Mouse (Mus musculus) neural tube, embryonic 12.5 days (tissue): ENCODE results near the gene Phactr3. TPM values are rescaled to one million over a fixed set of nuclear protein-coding genes. Genes with fewer than 3 reads are reported as not detected.

ENCODE experiments used
- ATAC-seq: fragments of 200-750 bp; cut with Nextera tagmentation; 2 replicates; pipeline ENCODE4 v1.8.0; 2017; ENCODE audit warnings: low read depth, mild to moderate bottlenecking, moderate TSS enrichment, moderate library complexity; ENCODE audit not compliant: low FRiP score
- H3K27ac ChIP-seq: fragments of 300-500 bp; sonication (generic); 2 replicates; pipeline ENCODE4 v1.5.1; 2016
- H3K27me3 ChIP-seq: fragments of 300-500 bp; sonication (generic); replicated peaks from 2 replicates; pipeline ENCODE4 v1.6.1; 2016; ENCODE audit warnings: mild to moderate bottlenecking
- H3K36me3 ChIP-seq: fragments of 300-500 bp; sonication (generic); 2 replicates; pipeline ENCODE4 v1.6.1; 2016; ENCODE audit warnings: mild to moderate bottlenecking
- H3K4me1 ChIP-seq: fragments of 300-500 bp; sonication (generic); 2 replicates; pipeline ENCODE4 v1.6.1; 2016
- H3K4me2 ChIP-seq: fragments of 300-500 bp; sonication (generic); replicated peaks from 2 replicates; pipeline ENCODE4 v1.6.1; 2016; ENCODE audit warnings: mild to moderate bottlenecking
- H3K4me3 ChIP-seq: fragments of 300-500 bp; sonication (generic); 2 replicates; pipeline ENCODE4 v1.5.1; 2016
- H3K9ac ChIP-seq: fragments of 300-500 bp; sonication (generic); 2 replicates; pipeline ENCODE4 v1.6.1; 2016; ENCODE audit warnings: mild to moderate bottlenecking
- H3K9me3 ChIP-seq: fragments of 300-500 bp; sonication (generic); 2 replicates; pipeline ENCODE4 v1.6.1; 2016; ENCODE audit warnings: mild to moderate bottlenecking
- WGBS: fragments of 180-500 bp; shearing (Covaris S2); methylation state at CpG from one replicate; pipeline ENCODE4 v1.1.7; 2016; 5-methylcytosine and 5-hydroxymethylcytosine counted together
- polyA plus RNA-seq: library from polyadenylated mRNA; unstranded; fragments of >200 nt; fragmentation: Nextera tagmentation; extraction: Ambion mirVana; gene quantifications from 2 replicates; pipeline ENCODE4 v1.2.1, GENCODE M21; 2016

The Phactr3 gene
- polyA plus RNA-seq, 1 experiment from 2014 or later: 21.7 TPM

GRCm38 (mm10) chr2:178165943-178166342 lies 47.2 kb downstream of the Phactr3 start:
- H3K27me3 ChIP-seq: no peaks in the 10 kb centered on the region
- H3K4me3 ChIP-seq: no peak overlapping the region
- no peaks in the 10 kb centered on the region for H3K36me3 ChIP-seq
- H3K9ac ChIP-seq: no peak overlapping the region
- no peak overlapping the region for H3K4me2 ChIP-seq
- no peak overlapping the region for H3K27ac ChIP-seq
- H3K4me1 ChIP-seq: peaks cover 12% of the 10 kb centered on the region
- H3K9me3 ChIP-seq: no peaks in the 10 kb centered on the region
- WGBS: 81% methylated on average over 10 of the region's 10 CpGs
- ATAC-seq: no peak

- no peaks in the 10 kb centered on the region for H3K36me3 ChIP-seq
- H3K4me1 ChIP-seq: peaks cover 12% of the 10 kb centered on the region; the same call in 1 of the 2 replicates
- ATAC-seq: no peak
- H3K9me3 ChIP-seq: no peaks in the 10 kb centered on the region
- H3K9ac ChIP-seq: no peak overlapping the region
- WGBS: 36% methylated on average over 8 of the region's 8 CpGs
- H3K27me3 ChIP-seq: no peaks in the 10 kb centered on the region
- H3K4me3 ChIP-seq: no peak overlapping the region
- H3K4me2 ChIP-seq: no peak overlapping the region
- H3K27ac ChIP-seq: no peak overlapping the region
Measured at GRCm38 (mm10) chr2:178169983-178170382, 51.2 kb downstream of the Phactr3 start.

DNA sequence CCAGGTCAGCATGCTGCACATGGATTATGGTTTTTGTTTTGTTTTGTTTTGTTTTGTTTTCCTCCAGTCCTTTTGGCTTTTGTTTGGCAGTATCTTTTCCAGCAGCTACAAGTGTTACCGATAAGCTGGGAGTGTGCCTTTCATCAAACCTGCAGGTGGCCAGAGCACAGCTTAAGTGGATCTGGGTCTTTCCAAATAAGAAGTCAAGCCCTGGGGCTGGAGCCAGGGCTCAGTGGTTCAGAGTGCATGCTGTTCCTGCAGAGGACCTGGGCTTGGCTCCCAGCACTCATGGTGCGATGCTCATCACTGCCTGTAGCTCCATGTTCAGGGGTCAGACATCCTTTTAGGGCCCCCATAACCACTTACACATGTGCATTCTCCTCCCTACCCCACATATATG lies 55.2 kb downstream of the Phactr3 start:
- Histone ChIP-seq H3K4me1 (peaks cover 15% of the 10 kb centered on the region), H3K36me3 (no peaks in the 10 kb centered on the region), H3K4me3 (no peak overlapping the region), H3K9me3 (no peaks in the 10 kb centered on the region), H3K9ac (no peak overlapping the region), H3K4me2 (no peak overlapping the region), H3K27ac (no peak overlapping the region), H3K27me3 (no peaks in the 10 kb centered on the region)
- no peak for ATAC-seq
- WGBS: 63% methylated on average over 2 of the region's 2 CpGs

- no peaks in the 10 kb centered on the region for H3K9me3 ChIP-seq
- WGBS: 34% methylated on average over 16 of the region's 16 CpGs
- ATAC-seq: peak; percentile 83
- H3K9ac ChIP-seq: 0 out of 2 replicates have a peak overlapping the region, but pooled peaks have one; percentile 33
- no peak overlapping the region for H3K27ac ChIP-seq
- H3K27me3 ChIP-seq: no peaks in the 10 kb centered on the region
- no peak overlapping the region for H3K4me3 ChIP-seq
- no peaks in the 10 kb centered on the region for H3K36me3 ChIP-seq
- peaks cover 4% of the 10 kb centered on the region for H3K4me1 ChIP-seq
- H3K4me2 ChIP-seq: peak overlapping the region; percentile 45
Measured at GRCm38 (mm10) chr2:178175286-178175931, 56.6 kb downstream of the Phactr3 start.

- no peak for ATAC-seq
- Histone ChIP-seq H3K36me3 (no peaks in the 10 kb centered on the region), H3K9ac (no peak overlapping the region), H3K4me1 (no peaks in the 10 kb centered on the region), H3K4me3 (no peak overlapping the region), H3K27ac (no peak overlapping the region), H3K27me3 (no peaks in the 10 kb centered on the region), H3K4me2 (no peak overlapping the region), H3K9me3 (no peaks in the 10 kb centered on the region)
- WGBS: 77% methylated on average over 5 of the region's 5 CpGs
Measured at GRCm38 (mm10) chr2:178184251-178184650, 65.5 kb downstream of the Phactr3 start.

DNA sequence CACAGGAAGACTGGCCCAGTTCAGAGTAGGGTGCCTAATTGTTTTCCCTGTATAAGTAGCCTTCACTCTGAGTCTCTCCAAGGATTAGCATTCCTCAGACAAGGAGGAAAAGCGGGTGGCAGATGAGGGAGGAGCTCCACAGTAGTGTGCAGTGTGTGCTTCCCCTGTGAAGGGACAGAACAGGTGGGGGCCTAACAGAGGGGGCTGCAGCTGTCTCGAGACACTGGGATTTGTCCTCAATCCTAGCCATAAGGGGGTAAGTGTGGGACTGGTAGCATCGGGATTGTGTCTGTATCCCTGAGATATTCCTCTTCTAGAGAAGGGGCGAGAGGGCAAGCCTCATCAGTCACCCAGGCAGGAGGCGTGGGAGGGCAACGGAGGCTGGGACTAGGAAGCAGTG lies 66.1 kb downstream of the Phactr3 start:
- Histone ChIP-seq H3K4me1 (no peaks in the 10 kb centered on the region), H3K9ac (no peak overlapping the region), H3K9me3 (no peaks in the 10 kb centered on the region), H3K4me2 (no peak overlapping the region), H3K27me3 (no peaks in the 10 kb centered on the region), H3K27ac (no peak overlapping the region), H3K4me3 (no peak overlapping the region), H3K36me3 (no peaks in the 10 kb centered on the region)
- no peak for ATAC-seq
- WGBS: 67% methylated on average over 6 of the region's 6 CpGs

- Histone ChIP-seq H3K4me3 (no peak overlapping the region), H3K27me3 (no peaks in the 10 kb centered on the region)
Measured at GRCm38 (mm10) chr2:178188988-178189387, 70.2 kb downstream of the Phactr3 start.

DNA sequence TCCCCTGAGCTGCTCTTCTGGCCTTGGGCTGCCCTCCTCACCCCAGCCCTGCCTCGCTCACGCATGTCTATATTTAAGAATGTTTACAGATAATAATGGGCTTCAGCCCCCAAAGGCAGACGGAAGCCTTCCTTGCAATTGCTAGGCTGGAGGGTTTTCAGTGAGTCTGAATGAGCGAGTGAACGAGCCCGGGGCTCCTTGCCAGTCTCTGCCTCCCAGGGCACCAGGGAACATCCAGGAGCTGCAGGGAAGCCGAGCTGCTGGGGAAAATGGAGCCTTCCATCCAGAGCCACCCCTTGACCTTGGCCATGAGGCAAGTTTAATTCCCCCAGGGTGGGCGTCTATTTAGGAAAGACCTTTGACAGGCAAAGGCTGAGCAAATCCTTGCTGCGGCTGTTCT lies 74.1 kb downstream of the Phactr3 start:
- no peak for ATAC-seq
- Histone ChIP-seq H3K27me3 (no peaks in the 10 kb centered on the region), H3K36me3 (no peaks in the 10 kb centered on the region), H3K9me3 (no peaks in the 10 kb centered on the region), H3K9ac (no peak overlapping the region), H3K4me1 (no peaks in the 10 kb centered on the region), H3K27ac (no peak overlapping the region), H3K4me3 (no peak overlapping the region), H3K4me2 (no peak overlapping the region)
- 61% methylated on average over 9 of the region's 9 CpGs for WGBS

More at GRCm38 (mm10) chr2:178188988-178189387, 70.2 kb downstream of the Phactr3 start:
- ATAC-seq: no peak
- H3K4me1 ChIP-seq: no peaks in the 10 kb centered on the region
- H3K4me2 ChIP-seq: no peak overlapping the region
- H3K9me3 ChIP-seq: no peaks in the 10 kb centered on the region
- no peaks in the 10 kb centered on the region for H3K36me3 ChIP-seq
- 67% methylated on average over 2 of the region's 2 CpGs for WGBS
- no peak overlapping the region for H3K27ac ChIP-seq
- H3K9ac ChIP-seq: no peak overlapping the region

GRCm38 (mm10) chr2:178193445-178193844 lies 74.7 kb downstream of the Phactr3 start:
- Histone ChIP-seq H3K9me3 (no peaks in the 10 kb centered on the region), H3K36me3 (no peaks in the 10 kb centered on the region), H3K27me3 (no peaks in the 10 kb centered on the region), H3K4me1 (no peaks in the 10 kb centered on the region), H3K4me3 (no peak overlapping the region), H3K27ac (no peak overlapping the region), H3K4me2 (no peak overlapping the region), H3K9ac (no peak overlapping the region)
- no peak for ATAC-seq
- WGBS: 66% methylated on average over 2 of the region's 2 CpGs

DNA sequence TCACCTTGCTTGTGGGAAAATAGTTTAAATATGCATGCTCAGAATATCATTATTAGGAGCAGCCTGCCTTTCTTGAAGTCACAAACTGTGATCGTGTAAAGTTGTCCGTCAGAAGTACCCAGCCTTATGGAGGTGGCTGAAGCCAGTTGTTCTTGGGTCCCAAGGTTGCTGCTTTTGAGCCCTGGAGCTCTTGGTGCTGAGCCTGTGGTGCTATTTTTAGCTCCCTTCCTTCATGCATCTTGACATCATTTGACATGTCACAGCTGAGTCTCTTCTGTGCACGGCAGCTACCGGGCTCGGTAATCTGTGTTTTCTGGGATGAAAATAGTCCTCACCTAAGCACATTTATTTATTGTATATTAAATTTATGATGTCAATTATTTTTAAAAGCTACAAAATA lies 76.1 kb downstream of the Phactr3 start:
- WGBS: 81% methylated on average over 5 of the region's 5 CpGs
- no peak overlapping the region for H3K9ac ChIP-seq
- H3K27me3 ChIP-seq: no peaks in the 10 kb centered on the region
- no peaks in the 10 kb centered on the region for H3K36me3 ChIP-seq
- H3K4me3 ChIP-seq: no peak overlapping the region
- no peaks in the 10 kb centered on the region for H3K9me3 ChIP-seq
- no peak for ATAC-seq
- no peak overlapping the region for H3K27ac ChIP-seq
- H3K4me1 ChIP-seq: no peaks in the 10 kb centered on the region
- no peak overlapping the region for H3K4me2 ChIP-seq

DNA sequence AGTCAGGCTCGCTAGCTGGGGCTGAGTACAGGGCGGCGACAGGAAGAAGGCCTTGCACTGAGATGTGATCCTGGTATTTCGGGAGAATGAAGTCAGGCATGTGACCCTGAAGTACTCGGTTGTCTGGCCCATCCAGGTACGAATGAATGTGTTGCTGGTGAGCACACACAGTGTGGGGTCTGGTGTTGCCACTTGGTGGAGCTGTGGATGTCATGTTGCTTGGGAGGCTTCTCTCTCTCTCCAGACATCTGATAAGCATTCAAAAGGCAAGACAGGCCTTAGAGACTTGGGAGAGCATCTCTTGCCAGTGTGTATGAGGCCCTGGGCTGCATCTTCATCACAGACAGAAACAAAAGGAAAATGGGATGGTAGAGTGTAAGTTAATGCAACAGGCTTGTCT lies 77.3 kb downstream of the Phactr3 start:
- Histone ChIP-seq H3K27me3 (no peaks in the 10 kb centered on the region), H3K36me3 (no peaks in the 10 kb centered on the region), H3K4me2 (no peak overlapping the region), H3K27ac (no peak overlapping the region), H3K9ac (no peak overlapping the region), H3K9me3 (no peaks in the 10 kb centered on the region), H3K4me3 (no peak overlapping the region), H3K4me1 (no peaks in the 10 kb centered on the region)
- ATAC-seq: no peak
- WGBS: 93% methylated on average over 6 of the region's 6 CpGs

DNA sequence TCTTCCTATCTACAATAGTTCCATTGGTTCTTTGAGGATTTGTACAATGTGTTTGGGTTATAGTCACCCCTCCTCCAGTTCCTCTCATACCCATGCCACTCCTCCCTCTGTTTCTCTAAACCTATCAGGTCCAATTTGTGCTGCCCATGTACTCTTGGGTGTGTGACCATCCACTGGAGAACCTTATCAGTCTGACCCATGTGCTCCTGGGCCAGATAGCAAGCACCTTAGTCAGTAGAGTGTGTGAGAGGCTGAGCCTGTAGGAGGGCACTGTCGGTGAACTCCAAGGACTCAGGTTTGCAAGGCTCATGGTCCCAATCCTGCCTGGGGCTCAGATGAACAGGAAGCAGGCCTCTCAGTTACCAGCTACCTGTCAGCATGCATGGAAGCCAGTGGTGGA lies 78.8 kb downstream of the Phactr3 start:
- ATAC-seq: no peak
- Histone ChIP-seq H3K27me3 (no peaks in the 10 kb centered on the region), H3K4me3 (no peak overlapping the region), H3K27ac (no peak overlapping the region), H3K9me3 (no peaks in the 10 kb centered on the region), H3K4me1 (no peaks in the 10 kb centered on the region), H3K9ac (no peak overlapping the region), H3K36me3 (no peaks in the 10 kb centered on the region), H3K4me2 (no peak overlapping the region)
- WGBS: 90% methylated on average over 1 of the region's 1 CpGs

GRCm38 (mm10) chr2:178204455-178204854 lies 85.7 kb downstream of the Phactr3 start:
- WGBS: 88% methylated on average over 10 of the region's 10 CpGs
- ATAC-seq: no peak
- H3K27ac ChIP-seq: no peak overlapping the region
- no peak overlapping the region for H3K4me3 ChIP-seq
- H3K4me2 ChIP-seq: no peak overlapping the region
- H3K4me1 ChIP-seq: no peaks in the 10 kb centered on the region
- H3K27me3 ChIP-seq: no peaks in the 10 kb centered on the region
- H3K36me3 ChIP-seq: no peaks in the 10 kb centered on the region
- H3K9me3 ChIP-seq: no peaks in the 10 kb centered on the region
- no peak overlapping the region for H3K9ac ChIP-seq
